Mouse (Mus musculus) neural tube, embryonic 11.5 days (tissue): ENCODE results near the gene Thap12. TPM values are rescaled to one million over a fixed set of nuclear protein-coding genes. Genes with fewer than 3 reads are reported as not detected.
A peak's percentile ranks its signal among the peaks of the same experiment; 100 is the strongest.

Experiments
- ATAC-seq: fragments of 200-750 bp; cut with Nextera tagmentation; 2 replicates; pipeline ENCODE4 v1.8.0; 2017; ENCODE audit warnings: moderate number of reproducible peaks, mild to moderate bottlenecking, moderate TSS enrichment, moderate library complexity; ENCODE audit not compliant: insufficient read depth, low FRiP score, low TSS enrichment
- DNase-seq: peaks from one replicate; pipeline ENCODE4 v3.0.0-alpha.2; 2015; ENCODE audit warnings: low spot score
- H3K27ac ChIP-seq: fragments of 300-500 bp; sonication (generic); 2 replicates; pipeline ENCODE4 v1.5.1; 2014; ENCODE audit warnings: low read depth, mild to moderate bottlenecking, low read length
- H3K27me3 ChIP-seq: fragments of 300-500 bp; sonication (generic); 2 replicates; pipeline ENCODE4 v1.6.1; 2014; ENCODE audit warnings: mild to moderate bottlenecking, low read length, mixed read lengths; ENCODE audit not compliant: control insufficient read depth, insufficient read depth
- H3K36me3 ChIP-seq: fragments of 300-500 bp; sonication (generic); 2 replicates; pipeline ENCODE4 v1.6.1; 2014; ENCODE audit warnings: mild to moderate bottlenecking, low read length, moderate library complexity, mixed read lengths; ENCODE audit not compliant: control insufficient read depth, insufficient read depth
- H3K4me1 ChIP-seq: fragments of 300-500 bp; sonication (generic); 2 replicates; pipeline ENCODE4 v1.6.1; 2014; ENCODE audit warnings: low read length, mixed read lengths; ENCODE audit not compliant: control insufficient read depth, insufficient read depth
- H3K4me2 ChIP-seq: fragments of 300-500 bp; sonication (generic); 2 replicates; pipeline ENCODE4 v1.6.1; 2014; ENCODE audit warnings: low read depth, mild to moderate bottlenecking, moderate library complexity
- H3K4me3 ChIP-seq: fragments of 300-500 bp; sonication (generic); 2 replicates; pipeline ENCODE4 v1.5.1; 2014; ENCODE audit warnings: low read depth, low read length
- H3K9ac ChIP-seq: fragments of 300-500 bp; sonication (generic); 2 replicates; pipeline ENCODE4 v1.6.1; 2014; ENCODE audit warnings: mild to moderate bottlenecking, low read length
- H3K9me3 ChIP-seq: fragments of 300-500 bp; sonication (generic); 2 replicates; pipeline ENCODE4 v1.6.1; 2016; ENCODE audit warnings: low read length; ENCODE audit not compliant: control insufficient read depth
- WGBS: fragments of 180-500 bp; shearing (Covaris S2); extraction: QIAGEN DNeasy Blood & Tissue Kit; methylation state at CpG from one replicate; pipeline ENCODE4 v1.1.7; 2014; 5-methylcytosine and 5-hydroxymethylcytosine counted together
- polyA plus RNA-seq: library from polyadenylated mRNA; unstranded; fragments of >200 nt; fragmentation: Nextera tagmentation; extraction: Ambion mirVana; gene quantifications from 2 replicates; pipeline ENCODE4 v1.2.1, GENCODE M21; 2014

Gene Thap12
- polyA plus RNA-seq, 1 experiment from 2014 or later, result 83.3 TPM

DNA sequence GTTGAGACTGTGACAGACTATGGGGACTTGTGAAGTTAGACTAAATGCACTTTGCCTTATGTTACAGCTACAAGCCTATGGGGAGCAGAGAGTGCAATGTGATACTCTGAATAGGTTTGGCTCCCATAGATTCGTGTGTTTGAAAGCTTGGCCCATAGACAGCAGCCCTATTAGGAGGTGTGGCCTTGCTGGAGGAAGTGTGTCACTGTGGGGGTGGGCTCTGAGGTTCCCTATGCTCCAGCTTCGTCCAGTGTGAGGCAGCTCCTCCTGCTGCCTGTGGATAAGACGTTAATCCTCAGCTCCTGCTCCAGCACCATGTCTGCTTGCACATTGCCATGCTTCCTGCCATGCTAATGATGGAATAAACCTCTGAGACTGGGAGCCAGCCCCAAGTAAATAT, 12.1 kb upstream of the Thap12 start:
- Histone ChIP-seq H3K4me2 (no peak overlapping the region), H3K4me1 (peaks cover 3% of the 10 kb centered on the region; the same call in 1 of the 2 replicates), H3K27ac (no peak overlapping the region), H3K9me3 (no peaks in the 10 kb centered on the region), H3K36me3 (no peaks in the 10 kb centered on the region), H3K4me3 (no peak overlapping the region), H3K9ac (no peak overlapping the region), H3K27me3 (no peaks in the 10 kb centered on the region)
- peak; percentile 18 for DNase-seq
- 22% methylated on average over 3 of the region's 3 CpGs for WGBS
- ATAC-seq, result no peak

DNA sequence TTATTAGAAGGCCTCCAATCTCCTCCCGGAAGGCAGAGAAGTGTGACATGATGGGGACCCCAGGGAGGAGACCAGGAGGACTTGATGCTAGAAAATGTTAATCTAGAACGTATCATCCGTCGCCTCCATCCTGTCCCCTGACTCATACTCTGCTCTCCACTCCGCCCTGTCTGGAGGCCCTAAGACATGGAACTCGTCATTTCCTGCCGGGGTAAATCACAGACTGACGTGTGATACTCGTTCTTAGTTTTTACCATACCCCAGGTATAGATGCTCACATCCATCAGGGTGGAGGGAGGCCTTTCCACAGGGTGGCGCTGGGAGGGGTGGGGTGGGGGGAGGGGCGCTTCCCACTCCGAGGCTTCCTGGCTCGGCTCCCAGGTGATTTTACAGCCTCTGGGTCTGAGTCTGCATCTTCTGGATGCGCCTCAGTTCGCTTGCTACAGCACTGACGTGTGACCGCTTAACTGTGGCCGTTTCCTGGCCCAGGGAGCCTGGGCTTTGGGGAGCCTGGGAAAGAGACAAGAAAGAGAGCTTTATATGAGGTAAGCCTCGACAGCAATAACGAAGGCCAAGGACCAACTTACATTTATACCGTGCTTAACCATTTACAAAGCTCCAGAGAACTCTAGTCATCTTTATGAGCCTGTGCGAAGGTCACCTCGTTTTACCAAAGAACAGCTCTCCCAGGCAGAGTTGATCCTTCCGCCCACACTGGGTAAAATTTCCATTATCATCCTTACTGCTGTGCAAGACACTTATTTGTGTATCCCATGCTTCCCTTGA, 9.9 kb upstream of the Thap12 start:
- Histone ChIP-seq H3K4me2 (no peak overlapping the region), H3K9me3 (no peaks in the 10 kb centered on the region), H3K27ac (no peak overlapping the region), H3K4me3 (no peak overlapping the region), H3K9ac (no peak overlapping the region), H3K27me3 (no peaks in the 10 kb centered on the region), H3K36me3 (no peaks in the 10 kb centered on the region), H3K4me1 (peaks cover 3% of the 10 kb centered on the region; the same call in 1 of the 2 replicates)
- no peak for ATAC-seq
- DNase-seq, result no peak
- WGBS, result 51% methylated on average over 24 of the region's 24 CpGs

DNA sequence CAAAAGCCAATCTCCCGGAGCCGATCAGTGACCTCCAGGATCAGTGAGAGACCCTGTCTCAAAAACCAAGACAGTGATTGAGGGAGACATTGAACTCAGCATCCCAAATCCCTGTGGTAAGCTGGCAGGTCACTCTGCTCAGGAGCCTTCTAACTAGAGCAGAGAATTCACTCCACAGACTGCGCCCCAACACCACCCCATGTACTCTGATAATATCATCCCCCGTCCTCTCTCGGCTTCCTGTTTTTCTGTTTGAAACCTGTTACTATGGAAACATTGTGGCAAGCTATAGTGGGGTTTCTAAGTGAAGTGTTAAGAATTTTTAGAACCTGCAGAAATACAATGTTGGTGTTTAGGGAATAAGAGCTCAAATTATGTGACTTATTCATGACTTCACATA, 8.9 kb upstream of the Thap12 start:
- WGBS, result 86% methylated on average over 5 of the region's 5 CpGs
- H3K36me3 ChIP-seq, result no peaks in the 10 kb centered on the region
- H3K4me2 ChIP-seq, result no peak overlapping the region
- H3K4me1 ChIP-seq, result peaks cover 3% of the 10 kb centered on the region; the same call in 1 of the 2 replicates
- H3K27me3 ChIP-seq, result no peaks in the 10 kb centered on the region
- no peak for DNase-seq
- no peak overlapping the region for H3K4me3 ChIP-seq
- no peak overlapping the region for H3K27ac ChIP-seq
- H3K9ac ChIP-seq, result no peak overlapping the region
- no peak for ATAC-seq
- H3K9me3 ChIP-seq, result no peaks in the 10 kb centered on the region

DNA sequence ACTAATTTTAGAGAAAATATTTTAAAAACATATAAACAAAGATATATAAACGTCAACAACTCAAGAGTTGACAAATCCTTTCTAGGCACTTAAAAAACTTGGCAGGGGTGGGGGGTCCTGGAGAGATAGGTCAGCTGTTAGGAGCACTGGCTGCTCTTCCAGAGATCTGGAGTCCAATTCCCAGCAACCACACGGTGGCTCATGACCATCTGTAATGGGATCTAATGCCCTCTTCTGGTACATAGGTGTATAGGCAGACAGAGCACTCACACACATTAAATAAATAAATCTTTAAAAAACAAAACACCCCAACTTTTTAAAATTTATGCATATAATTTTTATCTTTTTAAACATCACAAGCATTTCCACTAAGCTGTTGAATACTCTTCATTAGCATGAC, 5.4 kb upstream of the Thap12 start:
- Histone ChIP-seq H3K9ac (no peak overlapping the region), H3K4me3 (no peak overlapping the region), H3K27me3 (no peaks in the 10 kb centered on the region), H3K4me2 (no peak overlapping the region), H3K4me1 (peaks cover 8% of the 10 kb centered on the region; the same call in 1 of the 2 replicates), H3K27ac (no peak overlapping the region), H3K36me3 (no peaks in the 10 kb centered on the region), H3K9me3 (no peaks in the 10 kb centered on the region)
- DNase-seq, result no peak
- 17% methylated on average over 2 of the region's 2 CpGs for whole genome bisulfite sequencing
- ATAC-seq, result no peak

DNA sequence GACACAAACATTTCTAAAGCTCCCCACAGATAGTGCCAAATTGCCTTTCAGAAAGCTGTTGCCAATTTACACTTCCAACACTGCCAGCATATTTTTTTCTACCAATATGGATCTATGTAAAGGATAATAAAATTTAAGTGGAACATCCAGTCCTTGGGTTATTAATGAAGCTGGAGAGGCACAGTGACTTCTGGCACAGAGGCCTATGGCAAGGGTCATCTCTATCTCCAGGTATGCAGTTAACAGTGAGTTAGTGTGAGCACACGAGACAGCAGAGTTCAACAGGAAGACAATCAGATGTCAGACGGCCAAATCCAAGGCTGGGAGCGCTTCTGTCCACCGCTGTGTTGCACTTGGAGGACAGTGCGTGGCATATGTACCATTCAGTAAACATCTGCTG, 4.9 kb upstream of the Thap12 start:
- Histone ChIP-seq H3K9me3 (no peaks in the 10 kb centered on the region), H3K27me3 (no peaks in the 10 kb centered on the region), H3K36me3 (no peaks in the 10 kb centered on the region), H3K4me3 (no peak overlapping the region), H3K4me1 (peaks cover 6% of the 10 kb centered on the region; the same call in 1 of the 2 replicates), H3K27ac (no peak overlapping the region), H3K4me2 (no peak overlapping the region), H3K9ac (no peak overlapping the region)
- WGBS, result 66% methylated on average over 5 of the region's 5 CpGs
- DNase-seq (no peak), ATAC-seq (no peak)

DNA sequence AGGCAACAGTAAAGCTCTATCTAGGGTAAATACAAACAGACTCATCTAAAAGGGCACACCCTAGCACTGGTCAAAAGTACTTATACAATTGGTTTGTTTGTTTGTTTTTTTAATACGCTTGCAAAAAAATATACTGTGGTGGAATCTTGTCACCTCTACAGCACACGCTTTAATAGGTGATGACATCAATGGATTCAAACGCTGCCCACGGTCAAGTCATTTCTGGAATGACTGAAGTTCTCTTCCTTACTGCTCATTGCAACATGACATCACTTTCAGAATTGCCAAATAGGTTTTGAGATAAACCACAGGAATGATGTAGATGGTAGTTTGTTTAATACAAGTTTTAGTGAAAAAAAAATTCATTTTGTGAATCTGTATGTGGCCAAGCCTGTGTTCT, 4.3 kb upstream of the Thap12 start:
- Histone ChIP-seq H3K4me1 (0 out of 2 replicates have a peak, but pooled peaks cover 5% of the 10 kb centered on the region), H3K27me3 (no peaks in the 10 kb centered on the region), H3K27ac (no peak overlapping the region), H3K4me3 (no peak overlapping the region), H3K9me3 (no peaks in the 10 kb centered on the region), H3K4me2 (no peak overlapping the region), H3K9ac (no peak overlapping the region), H3K36me3 (no peaks in the 10 kb centered on the region)
- WGBS, result 89% methylated on average over 4 of the region's 4 CpGs
- ATAC-seq (no peak), DNase-seq (no peak)

DNA sequence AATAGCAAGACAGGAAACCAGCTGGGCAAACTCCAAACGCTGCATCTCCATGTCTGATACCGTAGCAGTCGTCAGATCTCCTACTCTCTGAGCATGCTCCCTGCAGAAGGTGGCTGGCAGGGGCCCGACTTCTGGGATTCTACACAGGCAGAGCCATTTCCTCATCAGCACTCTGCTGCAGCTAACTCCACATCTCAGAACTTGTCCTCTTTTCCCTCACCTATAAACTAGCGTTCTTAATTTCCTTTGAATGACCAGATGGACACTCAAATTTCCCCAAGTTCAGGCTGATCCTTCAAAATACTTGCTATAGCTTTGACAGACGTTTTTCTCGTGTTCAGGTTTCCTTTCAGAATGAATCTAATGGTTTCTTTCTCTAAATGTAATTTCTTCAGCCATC, 1.1 kb upstream of the Thap12 start:
- Histone ChIP-seq H3K9me3 (no peaks in the 10 kb centered on the region), H3K4me1 (peaks cover 17% of the 10 kb centered on the region), H3K4me3 (peak overlapping the region; percentile 86), H3K9ac (peak overlapping the region; percentile 75), H3K27ac (no peak overlapping the region), H3K27me3 (no peaks in the 10 kb centered on the region), H3K36me3 (no peaks in the 10 kb centered on the region), H3K4me2 (peak overlapping the region; percentile 82)
- ATAC-seq (no peak), DNase-seq (no peak)
- 60% methylated on average over 7 of the region's 7 CpGs for WGBS

DNA sequence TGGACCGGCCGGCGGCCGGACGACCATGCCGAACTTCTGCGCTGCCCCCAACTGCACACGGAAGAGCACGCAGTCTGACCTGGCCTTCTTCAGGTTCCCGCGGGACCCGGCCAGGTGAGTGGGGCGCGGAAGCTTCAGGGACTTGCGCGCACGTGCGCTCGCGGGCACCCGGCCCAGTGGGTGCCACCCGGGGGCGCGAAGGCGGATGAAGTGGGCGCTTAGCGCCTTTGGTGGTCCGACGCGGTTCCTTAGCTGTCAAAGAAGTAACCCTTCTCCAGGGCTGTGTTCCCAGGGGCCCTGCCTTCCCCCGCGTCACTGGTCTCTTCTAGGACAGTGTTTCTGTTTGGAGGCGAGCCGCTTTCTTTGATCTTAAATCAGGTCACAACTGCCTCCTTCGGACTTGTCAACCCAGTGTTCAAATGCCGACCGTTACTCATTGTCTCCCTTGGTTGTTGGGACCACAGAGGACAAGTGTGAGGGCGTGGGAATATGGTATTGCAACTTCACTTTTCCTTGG, 520 bp downstream of the Thap12 start:
- Histone ChIP-seq H3K27me3 (no peaks in the 10 kb centered on the region), H3K4me3 (peak overlapping the region; percentile 86), H3K36me3 (no peaks in the 10 kb centered on the region), H3K9me3 (no peaks in the 10 kb centered on the region), H3K9ac (peak overlapping the region; percentile 82), H3K4me2 (peak overlapping the region; percentile 51), H3K27ac (peak overlapping the region; percentile 82), H3K4me1 (peaks cover 17% of the 10 kb centered on the region)
- peak; percentile 54 for ATAC-seq
- WGBS, result under 1% methylated on average over 32 of the region's 38 CpGs
- DNase-seq, result peak; percentile 43

DNA sequence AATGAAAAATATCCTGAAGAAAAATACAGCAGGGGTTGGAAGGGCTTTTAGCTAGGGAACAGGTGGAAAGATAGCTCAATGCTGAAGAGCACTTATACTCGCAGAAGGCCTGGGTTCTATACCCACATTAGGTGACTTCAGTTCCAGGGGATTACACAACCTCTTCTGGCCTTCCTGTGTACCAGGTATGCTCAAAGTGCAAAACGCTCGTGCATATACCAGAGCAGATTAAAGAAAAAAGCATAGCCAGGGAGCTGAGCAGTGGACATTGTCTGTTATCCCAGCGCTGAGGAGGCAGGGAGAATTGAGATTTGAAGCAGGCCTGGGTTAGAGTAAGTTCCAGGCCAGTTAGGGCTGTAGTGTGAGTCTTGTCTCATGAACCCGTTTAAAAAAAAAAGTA, 1.4 kb downstream of the Thap12 start:
- H3K4me2 ChIP-seq, result peak overlapping the region; percentile 51
- DNase-seq (no peak), ATAC-seq (no peak)
- H3K36me3 ChIP-seq, result no peaks in the 10 kb centered on the region
- no peaks in the 10 kb centered on the region for H3K9me3 ChIP-seq
- peak overlapping the region; percentile 86 for H3K4me3 ChIP-seq
- H3K4me1 ChIP-seq, result peaks cover 17% of the 10 kb centered on the region
- H3K27me3 ChIP-seq, result no peaks in the 10 kb centered on the region
- 73% methylated on average over 5 of the region's 5 CpGs for WGBS
- no peak overlapping the region for H3K27ac ChIP-seq
- H3K9ac ChIP-seq, result peak overlapping the region; percentile 82; the same call in 1 of the 2 replicates
